Mouse (Mus musculus): ENCODE measurements at regions not wholly inside any gene's neighbourhood (a gene's known extent, or its start where the extent isn't known, plus 50 kb on each side); places are given as distances from the start of the nearest gene placed in this dataset.
"Not testable (repeated sequence)": the region's sequence is repeated elsewhere in the genome, so short reads cannot be mapped to it uniquely, and the experiment has no call there.

DNA sequence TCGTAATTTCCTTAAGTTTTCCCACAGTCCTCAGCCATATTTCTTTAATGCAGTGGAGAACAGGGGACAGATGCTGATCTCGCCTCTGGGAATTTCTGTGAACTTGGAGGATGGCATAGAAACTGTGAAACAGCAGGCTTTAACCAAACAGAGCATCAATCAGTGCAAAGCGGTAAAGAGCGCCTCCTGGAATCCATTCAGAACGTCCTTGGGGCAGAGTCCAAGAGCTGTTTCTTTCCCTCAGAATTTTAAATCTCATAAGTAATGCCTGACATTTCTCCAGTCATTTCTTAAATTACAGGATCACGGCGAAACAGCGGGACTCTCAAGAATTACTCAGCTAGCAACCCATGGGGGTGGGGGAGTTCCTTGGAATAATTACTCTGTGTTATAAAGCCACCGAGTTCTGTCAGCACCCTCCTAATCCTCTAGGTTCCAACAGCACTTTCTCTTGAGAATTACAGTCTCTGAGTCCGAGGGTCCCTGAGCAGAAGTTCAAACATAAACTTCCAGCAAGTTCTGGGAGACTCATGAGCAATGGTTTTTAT is 105.2 kb upstream of the Rhobtb1 start:
- no peak for DNase-seq

DNA sequence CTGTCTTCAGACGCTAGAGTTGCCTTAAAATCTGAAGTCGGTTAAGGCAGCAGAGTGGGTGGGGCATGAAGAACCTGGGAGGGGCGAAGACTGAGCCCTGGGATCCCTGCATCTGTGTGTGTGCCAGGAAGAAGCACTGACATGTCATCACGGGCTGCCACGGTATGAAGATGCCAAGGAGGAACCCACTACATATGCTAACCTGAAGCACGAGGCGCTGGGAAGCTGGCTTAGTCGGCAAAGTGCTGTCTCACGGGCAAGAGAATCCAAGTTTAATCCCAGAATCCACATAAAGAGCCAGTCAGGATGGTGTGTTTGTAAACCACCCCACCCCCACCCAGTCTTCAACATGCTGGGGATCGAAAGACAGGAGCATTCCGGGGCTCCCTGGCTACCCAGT is 73.2 kb upstream of the Rhobtb1 start:
- DNase-seq: no peak

DNA sequence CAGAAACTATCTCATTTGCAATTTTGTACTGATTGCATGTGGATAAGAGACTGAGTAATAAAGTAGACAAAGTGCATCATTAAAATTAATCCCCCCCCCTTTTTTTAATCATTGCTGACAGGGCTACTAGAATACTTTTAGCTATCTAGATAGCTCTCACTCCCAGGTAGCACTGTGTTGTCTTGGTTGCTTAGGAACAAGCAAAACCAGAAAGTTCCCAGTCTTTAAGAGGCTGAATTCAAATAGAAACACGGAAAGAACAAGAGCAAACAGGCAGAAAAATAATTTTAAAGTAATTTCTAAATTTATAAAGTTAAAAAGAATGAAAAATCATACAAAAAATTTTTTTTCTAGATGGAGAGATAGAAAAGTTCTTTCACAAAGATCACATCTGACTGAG is 65.0 kb upstream of the Rhobtb1 start:
- no peak for DNase-seq

DNA sequence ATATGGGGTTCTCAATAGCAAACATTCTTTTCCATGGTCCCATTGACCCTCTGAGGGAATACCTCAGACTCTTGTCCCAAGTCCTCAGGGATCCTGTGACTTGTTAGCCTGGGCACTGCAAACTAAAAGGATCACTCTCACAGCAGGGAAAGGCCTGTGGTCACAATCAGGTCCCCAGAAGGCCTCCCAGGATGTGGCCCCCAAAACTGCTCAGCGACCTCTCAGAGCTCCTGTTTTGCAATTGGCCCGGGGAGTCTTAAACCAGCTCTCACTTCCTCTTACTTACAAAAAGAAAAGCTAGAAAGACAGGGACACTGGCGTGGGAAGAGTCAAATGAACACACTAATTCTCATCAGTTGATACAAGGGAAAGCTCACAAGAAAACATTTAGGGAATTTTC is 59.4 kb upstream of the Rhobtb1 start:
- no peak for DNase-seq

DNA sequence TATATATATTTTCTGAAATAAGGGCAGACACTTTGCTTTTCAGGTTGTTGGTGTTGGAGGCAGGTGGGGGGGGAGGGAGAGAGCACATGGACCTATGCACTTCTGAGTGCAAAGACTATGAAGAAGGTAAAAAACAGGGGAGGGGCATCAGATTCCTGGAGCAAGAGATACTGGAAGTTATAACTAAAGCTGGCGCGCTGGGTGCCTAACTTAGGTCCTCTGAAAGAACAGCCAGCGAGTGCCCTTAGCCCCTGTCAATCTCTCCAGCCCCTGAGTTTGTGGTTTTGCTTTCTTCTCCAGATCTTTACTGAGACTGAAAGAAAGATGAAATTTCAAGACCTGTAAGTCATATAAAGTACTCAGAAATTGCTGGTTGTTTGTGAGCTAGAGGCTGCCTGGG is 51.2 kb upstream of the Rhobtb1 start:
- no peak for DNase-seq

DNA sequence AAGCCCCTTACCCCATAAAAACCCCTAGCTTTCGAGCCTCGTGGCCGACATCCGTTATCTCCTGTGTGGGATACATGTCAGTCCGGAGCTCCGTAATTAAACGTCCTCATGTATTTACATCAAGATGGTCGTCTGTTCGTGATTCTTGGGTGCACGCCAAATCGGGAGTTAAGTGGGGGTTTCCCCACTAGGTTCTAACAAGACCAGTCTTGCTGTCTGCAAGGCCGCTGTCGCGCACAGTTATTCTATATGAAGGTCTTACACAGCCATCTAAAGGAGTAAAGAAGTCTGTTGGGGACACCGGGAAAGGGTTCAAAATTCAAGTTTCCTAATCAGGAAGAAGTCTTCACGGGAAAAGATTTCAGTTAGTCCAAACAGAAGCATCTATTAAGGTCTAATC is 50.5 kb upstream of the Rhobtb1 start:
- not testable (repeated sequence) for DNase-seq
